Mouse (Mus musculus): ENCODE measurements around the gene Lrrc8e.

Gene Lrrc8e

GRCm38 (mm10) chr8:4258233-4258632, 31.6 kb downstream of the Lrrc8e start:
- DNase-seq, result peak; percentile 58 to 75

GRCm38 (mm10) chr8:4258678-4259077, 32.1 kb downstream of the Lrrc8e start:
- peak in 1 of 2 experiments; percentile 40 for DNase-seq

GRCm38 (mm10) chr8:4259125-4259804, 32.6 kb downstream of the Lrrc8e start, which contains the start of gene Ctxn1:
TSS of gene Ctxn1 (minus strand) at chr8:4259274.
- DNase-seq, result peak; percentile 90 to 96

GRCm38 (mm10) chr8:4259805-4260170, 33.2 kb downstream of the Lrrc8e start:
- no peak for DNase-seq

- no peak for DNase-seq
These were observed 36.6 kb downstream of the Lrrc8e start for GRCm38 (mm10) chr8:4263105-4263791.

- no peak for DNase-seq
These were observed 38.7 kb downstream of the Lrrc8e start for GRCm38 (mm10) chr8:4265160-4265914.

- no peak for DNase-seq
These were observed 41.0 kb downstream of the Lrrc8e start for GRCm38 (mm10) chr8:4267627-4268026.

- DNase-seq, result no peak
These were observed 43.0 kb downstream of the Lrrc8e start for GRCm38 (mm10) chr8:4269609-4270008.

GRCm38 (mm10) chr8:4275275-4276110, 48.9 kb downstream of the Lrrc8e start, which contains the start of gene Timm44:
TSS of gene Timm44 (minus strand) at chr8:4275913.
- DNase-seq, result peak; percentile 85 to 92

GRCm38 (mm10) chr8:4276111-4276465, 49.5 kb downstream of the Lrrc8e start:
- no peak for DNase-seq

All from spleen, adult 18-20 months (tissue).